Mouse (Mus musculus) splenic B cell, adult 2 months (primary cell): ENCODE data around the gene Mrps24.

Experiments
- DNase-seq: peaks from one replicate; pipeline ENCODE4 v3.0.0-alpha.2; 2011; ENCODE audit warnings: low read depth, low spot score
- H3K27me3 ChIP-seq: 2 replicates; pipeline ENCODE4 v1.6.1; 2012; ENCODE audit warnings: mild to moderate bottlenecking, low read length, moderate library complexity, mixed read lengths; ENCODE audit not compliant: control insufficient read depth, poor library complexity, insufficient read depth, severe bottlenecking
- H3K36me3 ChIP-seq: 2 replicates; pipeline ENCODE4 v1.6.1; 2012; ENCODE audit warnings: mild to moderate bottlenecking, low read length, moderate library complexity, mixed read lengths; ENCODE audit not compliant: control insufficient read depth, poor library complexity, insufficient read depth, severe bottlenecking

Mrps24 gene

GRCm38 (mm10) chr11:5718611-5719354 lies 3.3 kb upstream of the Mrps24 start:
- Histone ChIP-seq H3K27me3 (no peaks in the 10 kb centered on the region), H3K36me3 (no peaks in the 10 kb centered on the region; the same call in 1 of the 2 replicates)
- no peak for DNase-seq

- no peak for DNase-seq
These were observed 1.6 kb upstream of the Mrps24 start for GRCm38 (mm10) chr11:5716938-5717705.

GRCm38 (mm10) chr11:5716246-5716645 lies 766 bp upstream of the Mrps24 start:
- H3K36me3 ChIP-seq, result no peaks in the 10 kb centered on the region; the same call in 1 of the 2 replicates
- no peak for DNase-seq
- H3K27me3 ChIP-seq, result no peaks in the 10 kb centered on the region

More at GRCm38 (mm10) chr11:5716938-5717705, 1.6 kb upstream of the Mrps24 start:
- no peaks in the 10 kb centered on the region; the same call in 1 of the 2 replicates for H3K36me3 ChIP-seq
- H3K27me3 ChIP-seq, result no peaks in the 10 kb centered on the region

GRCm38 (mm10) chr11:5715179-5715578 lies 301 bp downstream of the Mrps24 start:
- H3K27me3 ChIP-seq, result no peaks in the 10 kb centered on the region
- H3K36me3 ChIP-seq, result no peaks in the 10 kb centered on the region; the same call in 1 of the 2 replicates
- DNase-seq, result no peak

GRCm38 (mm10) chr11:5707530-5708353 lies 7.7 kb downstream of the Mrps24 start:
- DNase-seq, result peak; percentile 95
- Histone ChIP-seq H3K36me3 (peaks cover 8% of the 10 kb centered on the region; the same call in 1 of the 2 replicates), H3K27me3 (no peaks in the 10 kb centered on the region)

- Histone ChIP-seq H3K36me3 (peaks cover 8% of the 10 kb centered on the region; the same call in 1 of the 2 replicates), H3K27me3 (no peaks in the 10 kb centered on the region)
- DNase-seq, result no peak
These were observed 8.5 kb downstream of the Mrps24 start for GRCm38 (mm10) chr11:5706874-5707529.

- no peak for DNase-seq
- Histone ChIP-seq H3K36me3 (peaks cover 8% of the 10 kb centered on the region; the same call in 1 of the 2 replicates), H3K27me3 (no peaks in the 10 kb centered on the region)
These were observed 9.5 kb downstream of the Mrps24 start for GRCm38 (mm10) chr11:5705972-5706371.

- peaks cover 8% of the 10 kb centered on the region; the same call in 1 of the 2 replicates for H3K36me3 ChIP-seq
- no peak for DNase-seq
These were observed 12.1 kb downstream of the Mrps24 start for GRCm38 (mm10) chr11:5703341-5703740.

GRCm38 (mm10) chr11:5702957-5703332 lies 12.5 kb downstream of the Mrps24 start:
- H3K27me3 ChIP-seq, result no peaks in the 10 kb centered on the region
- H3K36me3 ChIP-seq, result peaks cover 8% of the 10 kb centered on the region; the same call in 1 of the 2 replicates
- no peak for DNase-seq

More at GRCm38 (mm10) chr11:5703341-5703740, 12.1 kb downstream of the Mrps24 start:
- no peaks in the 10 kb centered on the region for H3K27me3 ChIP-seq

- H3K27me3 ChIP-seq, result no peaks in the 10 kb centered on the region
- DNase-seq, result no peak
These were observed 13.1 kb downstream of the Mrps24 start for GRCm38 (mm10) chr11:5702271-5702956.

GRCm38 (mm10) chr11:5701821-5702220 lies 13.7 kb downstream of the Mrps24 start:
- Histone ChIP-seq H3K36me3 (peaks cover 8% of the 10 kb centered on the region; the same call in 1 of the 2 replicates), H3K27me3 (no peaks in the 10 kb centered on the region)
- DNase-seq, result no peak

More at GRCm38 (mm10) chr11:5702271-5702956, 13.1 kb downstream of the Mrps24 start:
- H3K36me3 ChIP-seq, result peaks cover 8% of the 10 kb centered on the region; the same call in 1 of the 2 replicates

GRCm38 (mm10) chr11:5701300-5701699 lies 14.2 kb downstream of the Mrps24 start:
- H3K27me3 ChIP-seq, result no peaks in the 10 kb centered on the region
- no peak for DNase-seq
- H3K36me3 ChIP-seq, result peaks cover 8% of the 10 kb centered on the region; the same call in 1 of the 2 replicates

GRCm38 (mm10) chr11:5700808-5701207 lies 14.7 kb downstream of the Mrps24 start:
- no peak for DNase-seq
- Histone ChIP-seq H3K27me3 (no peaks in the 10 kb centered on the region), H3K36me3 (peaks cover 8% of the 10 kb centered on the region; the same call in 1 of the 2 replicates)
